1 mouse cellular context compared by ENCODE assay signal in the genomic region with DNA sequence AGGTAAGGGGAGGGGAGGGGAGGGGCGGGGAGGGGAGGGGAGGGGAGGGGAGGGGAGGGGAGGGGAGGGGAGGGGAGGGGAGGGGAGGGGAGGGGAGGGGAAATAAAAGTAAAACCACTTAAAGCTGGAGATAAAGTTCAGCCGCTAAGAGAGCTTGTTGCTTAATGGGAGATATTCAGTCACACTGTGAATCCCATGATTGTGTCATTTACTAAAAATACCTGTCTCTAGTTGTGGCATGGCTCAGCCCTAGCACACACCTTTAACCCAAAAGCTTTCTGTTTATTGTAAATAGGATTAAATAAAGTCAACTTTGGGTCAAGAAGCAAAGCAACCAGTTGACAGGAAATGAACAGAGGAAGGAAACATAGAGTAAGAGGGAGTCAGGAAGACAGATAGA.
A peak's percentile ranks its signal among the peaks of the same experiment; 100 is the strongest.
TF ChIP-seq lines count a peak whose summit lies in the region.

No protein-coding gene starts in this region.

TF ChIP-seq in CH12.LX, 34 proteins besides CTCF, POLR2A, EP300 and RAD21 (continued from another document):
- no peak for TF ChIP-seq MYC (IDR thresholded peaks at IDR 0.05; ENCODE audit: low read depth, low read length)
- 0 out of 2 replicates have a peak, but pooled peaks have one; percentile 31 for TF ChIP-seq IRF4 (IDR thresholded peaks at IDR 0.05; ENCODE audit: low read depth, low read length)
- TF ChIP-seq MAX (IDR thresholded peaks at IDR 0.05; ENCODE audit: low read length): no peak
- TF ChIP-seq RCOR1 (conservative IDR thresholded peaks at IDR 0.05; ENCODE audit: low read depth, low read length): no peak
- TF ChIP-seq USF1 (IDR thresholded peaks at IDR 0.05; ENCODE audit: low read depth, low read length): no peak
- TF ChIP-seq ELF1 (IDR thresholded peaks at IDR 0.05; ENCODE audit: low read depth, low read length): no peak
- TF ChIP-seq TBP (conservative IDR thresholded peaks at IDR 0.05; ENCODE audit: low read depth, low read length): no peak
- TF ChIP-seq NELFE (IDR thresholded peaks at IDR 0.05; ENCODE audit: low read depth, low read length): no peak
- TF ChIP-seq ZKSCAN1 (IDR thresholded peaks at IDR 0.05; ENCODE audit: borderline replicate concordance, low read depth, low read length): no peak
- no peak for TF ChIP-seq SIN3A (IDR thresholded peaks at IDR 0.05; ENCODE audit: low read length)
- TF ChIP-seq JUND (conservative IDR thresholded peaks at IDR 0.05; ENCODE audit: low read depth, low read length): peak; percentile 21; the same call in 1 of the 2 replicates
- peak; percentile 88 for TF ChIP-seq MEF2A (IDR thresholded peaks at IDR 0.05; ENCODE audit: borderline replicate concordance, low read depth, low read length)
- TF ChIP-seq PAX5 (IDR thresholded peaks at IDR 0.05; ENCODE audit: low read length): no peak
- TF ChIP-seq MAZ (IDR thresholded peaks at IDR 0.05; ENCODE audit: low read depth, low read length): peak; percentile 28; the same call in 1 of the 2 replicates
- no peak for TF ChIP-seq NRF1 (IDR thresholded peaks at IDR 0.05; ENCODE audit: low read depth, low read length)
- no peak for TF ChIP-seq KAT2A (IDR thresholded peaks at IDR 0.05; ENCODE audit: insufficient replicate concordance, low read length)
TF ChIP-seq in CH12.LX: peak in this region for 5.
